Mouse (Mus musculus) limb, embryonic 11.5 days (tissue): Measurements from ENCODE around the gene Zxdb. TPM values are rescaled to one million over a fixed set of nuclear protein-coding genes. Genes with fewer than 3 reads are reported as not detected.
"Not testable (repeated sequence)": the region's sequence is repeated elsewhere in the genome, so short reads cannot be mapped to it uniquely, and the experiment has no call there.

Source experiments
- ATAC-seq: fragments of 200-750 bp; cut with Nextera tagmentation; 2 replicates; pipeline ENCODE4 v1.8.0; 2017; ENCODE audit warnings: low read depth; ENCODE audit not compliant: insufficient number of reproducible peaks, low FRiP score, low TSS enrichment
- DNase-seq: peaks from one replicate; pipeline ENCODE4 v3.0.0-alpha.2; 2015; ENCODE audit warnings: low spot score
- H3K27ac ChIP-seq: fragments of 300-500 bp; sonication (generic); replicated peaks from 2 replicates; pipeline ENCODE4 v1.5.1; 2014; ENCODE audit warnings: low read depth, mild to moderate bottlenecking, low read length
- H3K27me3 ChIP-seq: fragments of 300-500 bp; sonication (generic); 2 replicates; pipeline ENCODE4 v1.6.1; 2014; ENCODE audit warnings: mild to moderate bottlenecking, low read length, mixed read lengths; ENCODE audit not compliant: control insufficient read depth, insufficient read depth
- H3K36me3 ChIP-seq: fragments of 300-500 bp; sonication (generic); 2 replicates; pipeline ENCODE4 v1.6.1; 2014; ENCODE audit warnings: mild to moderate bottlenecking, low read length, moderate library complexity, mixed read lengths; ENCODE audit not compliant: control insufficient read depth, insufficient read depth
- H3K4me1 ChIP-seq: fragments of 300-500 bp; sonication (generic); 2 replicates; pipeline ENCODE4 v1.6.1; 2014; ENCODE audit warnings: low read length, mixed read lengths; ENCODE audit not compliant: control insufficient read depth, insufficient read depth
- H3K4me2 ChIP-seq: fragments of 300-500 bp; sonication (generic); 2 replicates; pipeline ENCODE4 v1.6.1; 2014; ENCODE audit warnings: low read depth, mild to moderate bottlenecking, moderate library complexity; ENCODE audit not compliant: severe bottlenecking
- H3K4me3 ChIP-seq: fragments of 300-500 bp; sonication (generic); 2 replicates; pipeline ENCODE4 v1.5.1; 2014; ENCODE audit warnings: low read depth, low read length
- H3K9ac ChIP-seq: fragments of 300-500 bp; sonication (generic); 2 replicates; pipeline ENCODE4 v1.6.1; 2014; ENCODE audit warnings: mild to moderate bottlenecking, low read length
- H3K9me3 ChIP-seq: fragments of 300-500 bp; sonication (generic); 2 replicates; pipeline ENCODE4 v1.6.1; 2016; ENCODE audit warnings: low read length; ENCODE audit not compliant: control insufficient read depth
- WGBS: fragments of 180-500 bp; shearing (Covaris S2); extraction: QIAGEN DNeasy Blood & Tissue Kit; methylation state at CpG from one replicate; pipeline ENCODE4 v1.1.7; 2014; 5-methylcytosine and 5-hydroxymethylcytosine counted together
- polyA plus RNA-seq: library from polyadenylated mRNA; unstranded; fragments of >200 nt; fragmentation: Nextera tagmentation; extraction: Ambion mirVana; gene quantifications from 2 replicates; pipeline ENCODE4 v1.2.1, GENCODE M21; 2014

Zxdb gene
- 1.6 and 2.0 TPM in 2 replicates for polyA plus RNA-seq

DNA sequence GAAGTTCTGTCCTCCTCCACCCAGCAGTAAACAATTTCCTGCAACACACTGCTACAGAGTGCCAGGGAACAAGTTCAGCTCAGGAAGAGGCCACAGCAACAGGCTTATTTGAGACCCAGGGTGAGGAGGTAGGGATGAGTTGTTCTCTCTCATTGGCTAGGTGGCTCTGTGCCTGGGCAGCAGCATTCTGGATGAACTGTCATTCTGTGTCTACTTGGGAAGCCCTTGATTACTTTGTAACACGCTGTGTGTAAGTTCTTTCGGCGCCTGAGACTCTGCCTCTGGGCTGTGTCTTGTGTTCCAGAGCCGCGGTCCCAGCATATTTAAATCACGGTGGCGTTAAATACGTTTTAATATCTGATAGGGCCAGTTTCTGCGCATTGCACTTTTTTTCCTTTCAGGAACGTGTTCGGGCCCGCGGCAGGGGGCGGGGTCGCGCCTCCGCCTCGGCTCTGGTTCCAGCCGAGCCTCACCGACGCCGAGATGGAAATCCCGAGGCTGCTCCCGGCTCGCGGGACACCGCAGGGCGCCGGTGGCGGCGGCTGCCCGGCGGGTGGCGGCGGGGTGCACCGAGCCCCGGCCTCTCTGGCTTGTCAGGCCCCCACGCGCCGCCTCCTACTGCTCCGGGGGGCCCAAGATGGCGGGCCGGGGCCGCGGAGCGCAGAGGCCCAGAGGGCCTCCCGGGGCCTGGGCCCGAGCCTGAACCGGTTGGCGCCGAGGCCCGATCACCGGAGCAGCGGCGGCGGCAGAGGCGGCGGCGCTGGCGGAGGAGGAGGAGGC, at the start of gene Zxdb:
Zxdb (plus strand) TSS at position 378 of the 780 bp plus-strand sequence.
- peak; percentile 73 for ATAC-seq
- not testable (repeated sequence) for H3K4me2 ChIP-seq
- no CpG with 5 or more reads among the region's 60 CpGs for WGBS

DNA sequence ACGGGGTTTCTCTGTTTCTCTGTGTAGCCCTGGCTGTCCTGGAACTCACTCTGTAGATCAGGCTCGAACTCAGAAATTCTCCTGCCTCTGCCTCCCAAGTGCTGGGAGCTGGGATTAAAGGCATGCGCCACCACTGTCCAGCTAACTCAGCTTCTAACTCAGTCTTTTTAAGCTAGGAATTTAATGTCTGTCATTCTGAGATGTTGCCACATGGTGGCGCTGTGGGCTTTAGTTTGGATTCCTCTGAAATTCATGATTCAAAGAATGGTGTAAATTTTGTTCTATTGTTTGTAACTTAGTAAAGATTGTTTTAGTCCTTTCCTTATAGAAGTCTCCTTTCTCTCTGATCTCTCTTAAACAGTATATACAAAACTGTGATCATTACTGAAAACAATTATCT, 49.4 kb upstream of the Zxdb start:
- H3K27ac ChIP-seq: no peak overlapping the region
- no peaks in the 10 kb centered on the region for H3K4me1 ChIP-seq
- no peaks in the 10 kb centered on the region for H3K9me3 ChIP-seq
- H3K9ac ChIP-seq: no peak overlapping the region
- no peak overlapping the region for H3K4me2 ChIP-seq
- no peaks in the 10 kb centered on the region for H3K27me3 ChIP-seq
- no peak for ATAC-seq
- H3K4me3 ChIP-seq: no peak overlapping the region
- 54% methylated on average over 4 of the region's 4 CpGs for WGBS
- no peaks in the 10 kb centered on the region for H3K36me3 ChIP-seq
- DNase-seq: peak; percentile 64

More for the DNA sequence above, at the start of gene Zxdb:
- not testable (repeated sequence) for H3K36me3 ChIP-seq, H3K4me3 ChIP-seq, H3K9me3 ChIP-seq, H3K27me3 ChIP-seq, H3K9ac ChIP-seq, H3K4me1 ChIP-seq, H3K27ac ChIP-seq, DNase-seq

DNA sequence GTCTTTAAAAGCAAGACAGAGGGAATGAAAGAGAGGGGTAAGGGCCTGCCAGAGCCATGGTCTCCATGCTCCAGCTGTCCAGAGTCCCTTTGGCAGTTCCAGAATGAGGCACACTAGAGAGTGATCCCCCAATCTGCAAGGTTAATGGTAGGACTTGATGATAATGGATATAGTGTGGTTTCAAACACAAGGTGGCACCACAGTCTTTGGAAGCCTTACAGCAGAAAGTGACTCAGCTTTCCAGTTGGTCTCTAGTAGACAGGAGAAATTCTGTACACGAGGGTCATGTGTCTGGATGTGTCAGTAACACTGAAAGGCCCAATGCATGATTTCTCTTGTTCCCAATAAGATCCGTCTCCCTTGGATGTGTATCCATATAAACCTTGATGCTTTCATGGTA, 42.8 kb upstream of the Zxdb start:
- not testable (repeated sequence) for H3K4me1 ChIP-seq, H3K36me3 ChIP-seq, H3K9ac ChIP-seq, ATAC-seq, H3K27ac ChIP-seq, H3K4me2 ChIP-seq, H3K27me3 ChIP-seq, H3K4me3 ChIP-seq, DNase-seq, H3K9me3 ChIP-seq
- WGBS: no CpG with 5 or more reads among the region's 2 CpGs

DNA sequence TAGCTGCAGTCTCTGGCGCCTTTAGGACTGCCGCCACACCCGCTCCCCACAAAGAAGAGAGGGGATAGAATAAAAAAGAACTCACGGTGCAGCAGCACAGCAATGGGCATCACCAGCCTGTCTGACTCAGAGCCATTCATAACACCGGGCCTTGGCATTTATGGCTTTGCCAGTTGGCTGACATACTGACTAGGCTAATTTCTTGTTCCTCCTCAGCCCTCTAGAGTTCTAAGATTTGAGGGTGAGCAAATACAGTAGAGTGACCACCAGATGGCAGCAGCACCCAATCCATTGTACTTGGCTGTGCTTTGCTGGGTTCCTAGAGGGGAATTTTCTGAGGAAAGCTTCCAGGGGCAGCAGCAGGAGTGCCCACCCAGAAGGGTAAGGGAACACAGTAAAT, 34.8 kb upstream of the Zxdb start:
- peak; percentile 44; the same call in 1 of the 2 replicates for ATAC-seq
- H3K27ac ChIP-seq, H3K4me3 ChIP-seq, DNase-seq, H3K9ac ChIP-seq, H3K4me1 ChIP-seq, H3K27me3 ChIP-seq, H3K36me3 ChIP-seq, H3K9me3 ChIP-seq, H3K4me2 ChIP-seq: not testable (repeated sequence)
- WGBS: 91% methylated on average over 5 of the region's 5 CpGs

DNA sequence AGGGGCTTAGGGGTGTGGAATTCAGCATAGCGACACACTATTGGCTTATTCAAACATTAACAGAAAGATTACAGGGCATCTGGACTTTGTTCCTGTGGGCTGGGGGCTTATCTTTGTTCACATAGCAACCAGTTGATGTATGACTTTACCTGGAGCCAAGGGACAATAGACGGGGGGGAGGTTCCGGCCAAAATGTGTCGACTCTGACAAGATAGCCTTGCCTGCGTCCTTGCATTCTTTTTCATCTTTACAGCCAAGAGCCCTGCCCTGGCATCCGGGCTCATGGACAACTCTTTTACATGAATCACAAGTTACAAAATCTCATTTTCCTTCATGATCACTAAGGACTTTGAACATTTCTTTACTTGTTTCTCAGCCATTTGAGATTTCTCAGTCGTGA, 17.7 kb upstream of the Zxdb start:
- H3K4me2 ChIP-seq, DNase-seq, H3K4me3 ChIP-seq, H3K9me3 ChIP-seq, H3K4me1 ChIP-seq, H3K9ac ChIP-seq, H3K27me3 ChIP-seq, ATAC-seq, H3K27ac ChIP-seq, H3K36me3 ChIP-seq: not testable (repeated sequence)
- 87% methylated on average over 6 of the region's 7 CpGs for WGBS

DNA sequence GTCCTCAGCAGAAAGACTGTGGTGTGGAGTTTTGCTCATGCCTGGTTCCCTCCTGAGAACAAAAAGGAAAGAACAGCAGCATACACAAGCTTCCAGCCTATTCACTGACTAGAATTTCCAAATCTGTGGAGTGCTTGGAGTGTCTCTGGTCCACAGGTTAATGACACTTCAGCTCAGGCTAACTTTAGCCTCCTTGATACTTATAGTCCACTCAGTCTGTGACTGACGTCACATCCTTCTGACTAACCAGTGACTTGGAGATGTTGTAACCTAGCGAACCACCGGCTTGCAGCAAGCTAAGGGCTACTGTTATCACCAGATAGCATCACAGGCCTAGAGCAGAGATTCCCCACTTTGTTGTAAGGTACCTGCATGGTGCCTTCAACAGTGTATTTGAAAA, 14.6 kb upstream of the Zxdb start:
- ATAC-seq, H3K9ac ChIP-seq, H3K4me3 ChIP-seq, H3K4me1 ChIP-seq, H3K36me3 ChIP-seq, H3K9me3 ChIP-seq, H3K27me3 ChIP-seq, DNase-seq, H3K27ac ChIP-seq, H3K4me2 ChIP-seq: not testable (repeated sequence)
- no CpG with 5 or more reads among the region's 3 CpGs for WGBS

DNA sequence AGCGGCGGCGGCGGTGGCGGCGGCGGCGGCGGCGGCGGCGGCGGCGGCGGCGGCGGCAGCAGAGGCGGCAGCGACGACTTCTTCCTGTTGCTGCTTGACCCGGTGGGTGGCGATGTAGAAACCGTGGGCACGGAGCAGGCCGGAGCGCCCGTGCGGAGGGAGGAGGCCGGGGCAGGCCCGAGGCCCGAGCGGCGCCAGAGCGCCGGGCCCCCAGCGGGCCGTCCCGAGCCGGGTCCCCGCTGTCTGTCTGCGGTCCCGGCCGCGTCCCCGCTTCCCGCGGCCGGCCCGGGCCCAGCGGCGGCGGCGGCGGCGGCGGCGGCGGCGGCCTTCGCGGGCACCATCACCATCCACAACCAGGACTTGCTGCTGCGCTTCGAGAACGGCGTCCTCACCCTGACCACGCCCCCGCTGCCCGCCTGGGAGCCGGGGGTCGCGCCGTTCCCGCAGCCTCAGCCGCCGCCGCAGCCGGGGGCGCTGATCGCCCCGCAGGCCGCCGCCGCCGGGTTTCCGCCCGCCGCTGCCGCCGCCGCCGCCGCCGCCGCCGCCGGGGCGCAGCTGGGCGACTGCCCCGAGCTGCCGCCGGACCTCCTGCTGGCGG, 702 bp downstream of the Zxdb start:
- no CpG with 5 or more reads among the region's 102 CpGs for WGBS

DNA sequence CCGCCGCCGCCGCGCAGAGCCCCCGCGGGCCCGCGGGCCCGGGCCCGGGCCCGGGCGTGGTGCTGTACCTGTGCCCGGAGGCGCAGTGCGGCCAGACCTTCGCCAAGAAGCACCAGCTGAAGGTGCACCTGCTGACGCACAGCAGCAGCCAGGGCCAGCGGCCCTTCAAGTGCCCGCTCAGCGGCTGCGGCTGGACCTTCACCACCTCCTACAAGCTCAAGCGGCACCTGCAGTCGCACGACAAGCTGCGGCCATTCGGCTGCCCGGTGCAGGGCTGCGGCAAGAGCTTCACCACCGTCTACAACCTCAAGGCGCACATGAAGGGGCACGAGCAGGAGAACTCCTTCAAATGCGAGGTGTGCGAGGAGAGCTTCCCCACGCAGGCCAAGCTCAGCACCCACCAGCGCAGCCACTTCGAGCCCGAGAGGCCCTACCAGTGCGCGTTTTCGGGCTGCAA, 1.3 kb downstream of the Zxdb start:
- WGBS: no CpG with 5 or more reads among the region's 41 CpGs
- ATAC-seq: 0 out of 2 replicates have a peak, but pooled peaks have one; percentile 16

More for the DNA sequence above, 702 bp downstream of the Zxdb start:
- H3K9me3 ChIP-seq, H3K9ac ChIP-seq, H3K4me2 ChIP-seq, H3K36me3 ChIP-seq, H3K27ac ChIP-seq, H3K4me1 ChIP-seq, H3K4me3 ChIP-seq, DNase-seq, H3K27me3 ChIP-seq: not testable (repeated sequence)
- ATAC-seq: peak; percentile 61; the same call in 1 of the 2 replicates

More for the DNA sequence above, 1.3 kb downstream of the Zxdb start:
- not testable (repeated sequence) for H3K27ac ChIP-seq, H3K4me2 ChIP-seq, H3K27me3 ChIP-seq, H3K4me1 ChIP-seq, DNase-seq, H3K9me3 ChIP-seq, H3K9ac ChIP-seq, H3K4me3 ChIP-seq, H3K36me3 ChIP-seq
